ENCODE assay signal across 17 mouse cellular contexts in the genomic region with DNA sequence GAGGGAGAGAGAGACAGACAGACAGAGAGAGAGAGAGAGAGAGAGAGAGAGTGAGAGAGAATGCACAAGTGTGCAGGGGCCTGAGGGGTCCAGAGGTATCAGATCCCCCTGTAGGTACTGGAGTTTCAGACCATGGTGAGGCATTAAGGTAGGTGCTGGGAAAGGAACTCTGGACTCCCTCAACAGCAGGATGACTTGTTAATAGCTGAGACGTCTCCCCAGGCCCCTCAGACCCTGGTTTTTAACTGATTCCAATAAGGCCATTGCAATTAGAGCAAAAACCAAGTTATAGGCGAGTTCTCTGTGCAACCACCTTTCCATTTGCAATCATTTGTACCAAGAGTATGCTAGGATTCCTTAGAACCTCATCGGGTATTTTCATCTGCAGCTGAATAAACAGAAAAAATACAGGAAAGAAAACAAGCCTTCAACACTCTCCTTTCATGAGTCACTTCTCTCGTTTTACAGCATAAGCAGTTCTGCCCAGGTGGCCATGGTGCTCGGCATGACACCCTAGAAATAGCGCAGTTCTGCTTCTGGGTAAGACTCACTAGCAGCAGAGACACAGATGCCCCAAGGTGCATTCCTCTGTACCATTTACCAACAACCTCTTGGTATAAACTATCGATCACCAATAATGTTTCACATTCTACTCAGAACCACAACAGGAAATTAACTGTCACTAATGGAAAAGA. TPM values are rescaled to one million over a fixed set of nuclear protein-coding genes. Genes with fewer than 3 reads are reported as not detected.
"Had no signal": no experiment of that assay in that cellular context is flagged by ENCODE, and none has a peak within 500 bp of the region (broad histone marks: within the 10 kb centered on the region; RNA-seq: fewer than 3 reads in every experiment).

No protein-coding gene starts in this region.

- H3K27ac ChIP-seq: midbrain, embryonic 10.5 days; midbrain, embryonic 13.5 days; neural tube, embryonic 13.5 days; neural tube, embryonic 15.5 days; stomach, embryonic 15.5 days had no signal

- H3K4me1 ChIP-seq: midbrain, embryonic 10.5 days; midbrain, embryonic 13.5 days; neural tube, embryonic 13.5 days; neural tube, embryonic 15.5 days had no signal

- ATAC-seq: midbrain, embryonic 16.5 days had no signal

- H3K9me3 ChIP-seq: midbrain, embryonic 10.5 days; midbrain, embryonic 13.5 days; neural tube, embryonic 13.5 days; neural tube, embryonic 15.5 days; stomach, embryonic 15.5 days had no signal

- DNase-seq: lung, adult 18-20 months; lung, embryonic 14.5 days; lung, postnatal 10 days; lung, postnatal 4 days; right cerebral cortex, postnatal 14 days; thymus, adult 18-20 months; thymus, postnatal 14 days; thymus, postnatal 36 days had no signal

- H3K4me2 ChIP-seq: lung, embryonic 14.5 days; midbrain, embryonic 13.5 days; neural tube, embryonic 13.5 days; neural tube, embryonic 15.5 days; stomach, embryonic 15.5 days had no signal

- H3K36me3 ChIP-seq: stomach, embryonic 15.5 days had no signal

- H3K4me3 ChIP-seq: midbrain, embryonic 10.5 days; midbrain, embryonic 13.5 days; myocyte; neural tube, embryonic 13.5 days; neural tube, embryonic 15.5 days; stomach, embryonic 15.5 days had no signal

- H3K9ac ChIP-seq: lung, embryonic 14.5 days; midbrain, embryonic 13.5 days; neural tube, embryonic 13.5 days; neural tube, embryonic 15.5 days; stomach, embryonic 15.5 days had no signal

- H3K27me3 ChIP-seq: midbrain, embryonic 13.5 days; neural tube, embryonic 13.5 days; neural tube, embryonic 15.5 days; stomach, embryonic 15.5 days had no signal

RNA-seq across cellular contexts. Expression of gene Agr2, which starts 20.7 kb away (rescaled TPM):
- polyA plus RNA-seq: midbrain, embryonic 10.5 days; myocyte; neural tube, embryonic 11.5 days; neural tube, embryonic 13.5 days; neural tube, embryonic 15.5 days; spleen, adult 2 months had no signal
